Mouse (Mus musculus) E14TG2a.4 (cell line): ENCODE measurements around the gene Ear14.
"Not testable (repeated sequence)": the region's sequence is repeated elsewhere in the genome, so short reads cannot be mapped to it uniquely, and the experiment has no call there.

Experiments
- CTCF ChIP-seq: conservative IDR thresholded peaks from 2 replicates; pipeline ENCODE4 v1.5.1; 2014; ENCODE audit warnings: low read length
- NANOG ChIP-seq: IDR thresholded peaks from 2 replicates; pipeline ENCODE4 v1.6.1; 2014; ENCODE audit warnings: borderline replicate concordance, low read length, mixed read lengths

- TF ChIP-seq CTCF, NANOG: not testable (repeated sequence)
Observed at GRCm38 (mm10) chr14:51181051-51181450, 22.1 kb upstream of the Ear14 start.
